Mouse (Mus musculus) Patski (cell line): ENCODE results near the gene Gm37596. TPM values are rescaled to one million over a fixed set of nuclear protein-coding genes. Genes with fewer than 3 reads are reported as not detected.
"Not testable (repeated sequence)": the region's sequence is repeated elsewhere in the genome, so short reads cannot be mapped to it uniquely, and the experiment has no call there.

ENCODE experiments used
- ATAC-seq: fragments of 100-300 bp; one replicate; pipeline ENCODE4 v1.8.0; 2021
- CTCF ChIA-PET: fragments of 350-600 bp; sonication (Branson Sonifier 250); formaldehyde crosslinking; loops from one replicate; lab custom pipeline; 2022; ENCODE audit warnings: inconsistent platforms; lab: Charles Lee
- POLR2A ChIA-PET: fragments of 350-600 bp; sonication (Branson Sonifier 250); formaldehyde crosslinking; loops from one replicate; lab custom pipeline; 2022; ENCODE audit warnings: antibody characterized with exemption, inconsistent platforms; lab: Charles Lee
- DNase-seq: peaks from one replicate; pipeline ENCODE4 v3.0.0-alpha.2; 2011; ENCODE audit warnings: low read depth, low spot score
- H3K27me3 ChIP-seq: fragments of 371-371 bp; one replicate; pipeline ENCODE4 v1.5.1; 2021
- CTCF ChIP-seq: fragments of 100-300 bp; IDR thresholded peaks from one replicate; pipeline ENCODE4 v1.5.1; 2021
- in situ Hi-C: fragments of 300-500 bp; cut with MboI; formaldehyde crosslinking; loops from 3 replicates; pipeline ENCODE4 v1.11.1; 2018; ENCODE audit warnings: low pct_unique_long_range_greater_than_20kb, mixed read lengths
- polyA plus RNA-seq: library from polyadenylated mRNA; unstranded; gene quantifications from one replicate; pipeline ENCODE4 v1.2.3, GENCODE M21; 2021

Gene Gm37596
- polyA plus RNA-seq: 0.08 TPM

DNA sequence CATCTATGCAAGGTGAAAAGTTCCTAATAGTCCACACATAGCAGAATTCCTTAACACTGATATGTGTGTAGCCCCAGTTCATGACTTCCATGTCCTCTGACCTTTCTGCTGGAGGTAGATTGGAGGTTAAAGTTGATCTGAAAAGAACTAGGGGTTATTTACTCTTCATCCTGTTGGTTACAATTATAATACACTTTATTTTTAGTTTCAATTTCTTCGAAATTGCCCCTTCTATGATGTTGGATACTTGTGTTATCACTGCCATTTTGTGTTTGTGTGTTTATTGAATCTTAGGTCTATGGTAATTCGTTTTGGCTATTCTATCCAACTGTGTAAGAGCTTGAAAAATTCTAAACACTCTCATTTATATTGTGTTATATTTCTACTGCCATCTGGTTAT is at the start of gene Gm37596:
TSS of gene Gm37596 (minus strand) at position 101 of the 400 bp plus-strand sequence.
- DNase-seq, CTCF ChIA-PET, in situ Hi-C loops, H3K27me3 ChIP-seq, POLR2A ChIA-PET, ATAC-seq: not testable (repeated sequence)

DNA sequence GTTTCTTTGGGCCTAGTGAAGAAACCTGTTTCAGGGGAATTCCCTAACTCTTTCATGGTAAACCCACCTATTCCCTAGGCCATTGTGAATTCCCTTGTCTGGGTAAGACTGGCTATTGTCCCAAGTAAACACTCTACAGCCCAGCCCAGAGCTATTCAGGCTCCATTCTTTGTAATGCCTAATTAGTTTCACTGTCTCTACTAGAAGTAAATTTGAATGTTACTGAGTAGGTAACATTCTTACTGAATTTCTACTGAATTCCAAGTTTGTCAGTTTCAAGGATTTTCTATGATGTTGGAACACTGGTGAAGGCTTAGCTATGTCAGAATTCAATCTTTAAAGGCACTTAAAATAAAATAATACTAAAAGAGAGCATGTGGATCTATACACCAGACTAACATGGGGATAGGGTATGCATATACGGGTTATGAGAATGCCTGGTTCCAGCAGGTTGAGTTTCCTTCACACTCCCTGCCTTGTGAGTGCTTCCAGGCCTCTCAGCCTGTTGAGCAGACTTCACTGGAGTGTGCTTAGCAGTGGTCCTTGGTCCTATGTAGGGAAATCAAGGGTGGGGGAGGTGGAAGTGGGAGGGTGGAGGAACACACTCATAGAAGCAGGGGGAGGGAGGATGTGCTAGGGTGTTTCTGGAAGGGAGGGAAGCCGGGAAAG is 16.2 kb upstream of the Gm37596 start:
- CTCF ChIA-PET, in situ Hi-C loops, DNase-seq, ATAC-seq, H3K27me3 ChIP-seq, POLR2A ChIA-PET: not testable (repeated sequence)

DNA sequence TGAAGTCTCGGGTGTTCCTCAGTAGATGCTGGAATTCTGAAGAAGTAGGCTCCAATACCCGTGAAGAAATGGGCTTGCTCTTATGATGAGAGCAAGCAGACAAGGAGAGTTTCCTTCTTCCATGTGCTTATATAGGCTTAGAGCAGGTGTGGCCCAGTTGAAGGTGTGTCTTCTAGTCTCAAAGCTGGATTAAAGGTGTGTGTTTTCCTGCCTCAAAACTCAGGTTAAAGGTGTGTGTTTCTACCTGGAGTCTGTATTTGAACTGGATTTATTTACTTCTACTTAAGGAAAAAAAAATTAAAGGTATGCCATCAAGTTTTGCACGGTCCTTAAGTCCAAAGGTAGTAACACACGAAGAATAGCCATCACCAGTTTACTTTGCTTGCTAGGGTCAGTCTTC is 16.7 kb downstream of the Gm37596 start, which contains the start of gene Tdpoz1:
TSS of gene Tdpoz1 (minus strand) at position 101 of the 400 bp plus-strand sequence.
- DNase-seq, H3K27me3 ChIP-seq, ATAC-seq, POLR2A ChIA-PET, in situ Hi-C loops, CTCF ChIA-PET: not testable (repeated sequence)

DNA sequence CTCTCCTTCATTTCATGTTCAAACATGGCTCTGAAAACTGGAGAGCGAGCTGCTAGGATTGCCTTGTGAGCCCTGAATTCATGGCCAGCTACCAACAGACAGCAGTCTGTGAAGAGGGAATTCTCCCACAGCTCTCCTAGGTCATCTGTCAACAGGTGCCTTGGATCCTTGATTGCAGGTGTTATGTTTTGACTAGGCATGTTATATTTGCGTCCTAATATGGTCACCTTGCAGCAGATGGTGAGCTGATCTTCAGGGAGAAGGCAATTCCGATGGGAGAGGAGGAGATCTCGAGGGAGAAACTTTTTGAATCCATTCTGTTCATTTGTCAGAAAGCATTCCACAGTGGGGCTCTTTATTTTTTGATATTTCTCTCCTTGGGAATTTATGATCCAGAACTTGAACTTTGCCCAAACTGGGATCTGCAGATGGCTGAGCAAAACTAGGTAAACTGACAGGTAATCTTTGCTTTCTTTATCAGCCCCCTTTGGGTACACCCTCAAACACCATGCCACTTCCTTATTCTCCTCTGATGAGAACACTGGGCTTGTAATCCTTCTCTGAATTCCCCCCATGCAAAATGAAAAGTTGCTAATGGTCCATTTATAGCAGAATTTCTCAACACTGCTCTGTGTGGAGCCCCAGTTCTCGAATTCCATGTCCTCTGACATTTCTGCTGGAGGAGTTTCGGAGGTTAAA is 21.9 kb downstream of the Gm37596 start:
- POLR2A ChIA-PET, DNase-seq, in situ Hi-C loops: not testable (repeated sequence)

DNA sequence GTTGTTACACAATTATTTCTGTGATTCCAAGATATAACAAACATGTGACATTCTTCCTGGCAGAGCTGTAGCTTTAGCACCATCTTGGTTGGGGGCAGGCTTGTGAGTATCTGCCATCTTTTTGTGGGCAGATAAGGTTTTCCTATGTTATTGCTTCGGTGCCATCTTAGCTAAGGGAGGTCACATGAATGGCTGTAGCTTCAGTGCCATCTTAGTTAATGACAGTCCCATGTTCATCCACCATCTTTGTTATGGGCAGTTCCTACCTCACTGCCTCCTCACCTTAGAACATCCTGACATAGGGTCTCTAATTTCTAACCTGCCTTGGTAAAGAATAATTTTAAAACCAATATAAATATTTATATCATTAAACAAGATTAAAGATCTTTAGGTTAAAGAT is 38.6 kb downstream of the Gm37596 start:
- ATAC-seq (no peak), DNase-seq (no peak)
- no peaks in the 10 kb centered on the region for H3K27me3 ChIP-seq
- ChIA-PET POLR2A (no interaction called here), CTCF (no interaction called here)
- no peak for TF ChIP-seq CTCF
- in situ Hi-C loops: no loop called here

More for the DNA sequence above, 21.9 kb downstream of the Gm37596 start:
- CTCF ChIA-PET, ATAC-seq, H3K27me3 ChIP-seq: not testable (repeated sequence)

DNA sequence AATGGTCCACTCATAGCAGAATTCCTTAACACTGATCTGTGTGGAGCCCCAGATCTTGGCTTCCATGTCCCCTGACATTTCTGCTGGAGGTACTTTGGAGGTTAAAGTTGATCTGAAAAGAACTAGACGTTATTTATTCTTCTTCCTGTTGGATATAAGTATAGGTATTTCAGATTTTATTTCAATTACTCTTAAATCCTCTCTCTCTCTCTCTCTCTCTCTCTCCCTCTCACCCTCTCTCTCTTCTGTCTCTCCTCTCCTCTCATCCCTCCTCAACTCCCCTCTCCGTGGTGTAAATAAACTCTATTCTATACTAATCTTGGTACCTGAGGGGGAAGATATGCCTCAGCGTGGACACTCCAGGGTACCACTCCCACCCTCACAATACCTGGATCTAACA is 40.3 kb downstream of the Gm37596 start, which contains the start of gene Tdpoz2:
TSS of gene Tdpoz2 (minus strand) at position 101 of the 400 bp plus-strand sequence.
- DNase-seq (no peak), ATAC-seq (no peak)
- in situ Hi-C loops: no loop called here
- no peaks in the 10 kb centered on the region for H3K27me3 ChIP-seq
- ChIA-PET CTCF (no interaction called here), POLR2A (no interaction called here)
- no peak for TF ChIP-seq CTCF

Other genes starting within 250 kb of the Gm37596 start
- gene Tchhl1, start 224.3 kb downstream of the Gm37596 start, polyA plus RNA-seq: 0.03 TPM
- gene S100a11, start 172.6 kb downstream of the Gm37596 start, polyA plus RNA-seq: 3,178 TPM
- 981 TPM for gene S100a10, start 138.0 kb downstream of the Gm37596 start, polyA plus RNA-seq
- not detected for gene Tdpoz2, start 40.4 kb downstream of the Gm37596 start, polyA plus RNA-seq
- not detected for gene Tdpoz1, start 16.8 kb downstream of the Gm37596 start, polyA plus RNA-seq
- not detected for gene Gm5773, start 79.9 kb upstream of the Gm37596 start, polyA plus RNA-seq
- not detected for gene Tdpoz4, start 103.3 kb upstream of the Gm37596 start, polyA plus RNA-seq
- not detected for gene Tdpoz3, start 132.9 kb upstream of the Gm37596 start, polyA plus RNA-seq